Mouse (Mus musculus) layer of hippocampus, adult 9-11 months (tissue): ENCODE data around the gene Dyrk2.

Experiments used
- DNase-seq: peaks from one replicate; pipeline ENCODE4 v3.0.0; 2022

The Dyrk2 gene

GRCm38 (mm10) chr10:118840598-118840997 lies 29.4 kb downstream of the Dyrk2 start:
- DNase-seq, result no peak

GRCm38 (mm10) chr10:118839343-118840141 lies 30.5 kb downstream of the Dyrk2 start:
- DNase-seq, result no peak

- DNase-seq, result no peak
These were observed 32.4 kb downstream of the Dyrk2 start for GRCm38 (mm10) chr10:118837636-118838035.

- no peak for DNase-seq
These were observed 38.8 kb downstream of the Dyrk2 start for GRCm38 (mm10) chr10:118831190-118831589.

GRCm38 (mm10) chr10:118829641-118830040 lies 40.4 kb downstream of the Dyrk2 start:
- DNase-seq, result no peak

- DNase-seq, result no peak
These were observed 42.9 kb downstream of the Dyrk2 start for GRCm38 (mm10) chr10:118827116-118827515.

GRCm38 (mm10) chr10:118824830-118825229 lies 45.2 kb downstream of the Dyrk2 start:
- peak; percentile 42 for DNase-seq

GRCm38 (mm10) chr10:118820901-118821300 lies 49.1 kb downstream of the Dyrk2 start:
- peak; percentile 52 for DNase-seq

- peak; percentile 80 for DNase-seq
These were observed 50.2 kb downstream of the Dyrk2 start for GRCm38 (mm10) chr10:118819846-118820245.

GRCm38 (mm10) chr10:118817089-118817488 lies 52.9 kb downstream of the Dyrk2 start:
- no peak for DNase-seq

- DNase-seq, result no peak
These were observed 58.1 kb downstream of the Dyrk2 start for GRCm38 (mm10) chr10:118811945-118812344.

GRCm38 (mm10) chr10:118810908-118811711 lies 58.9 kb downstream of the Dyrk2 start:
- DNase-seq, result peak; percentile 60
